Mouse (Mus musculus) 416B (cell line): ENCODE measurements at regions not wholly inside any gene's neighbourhood (a gene's known extent, or its start where the extent isn't known, plus 50 kb on each side); places are given as distances from the start of the nearest gene placed in this dataset.

Experiments used
- DNase-seq: peaks from one replicate; pipeline ENCODE4 v3.0.0; 2011; ENCODE audit warnings: low read depth

DNA sequence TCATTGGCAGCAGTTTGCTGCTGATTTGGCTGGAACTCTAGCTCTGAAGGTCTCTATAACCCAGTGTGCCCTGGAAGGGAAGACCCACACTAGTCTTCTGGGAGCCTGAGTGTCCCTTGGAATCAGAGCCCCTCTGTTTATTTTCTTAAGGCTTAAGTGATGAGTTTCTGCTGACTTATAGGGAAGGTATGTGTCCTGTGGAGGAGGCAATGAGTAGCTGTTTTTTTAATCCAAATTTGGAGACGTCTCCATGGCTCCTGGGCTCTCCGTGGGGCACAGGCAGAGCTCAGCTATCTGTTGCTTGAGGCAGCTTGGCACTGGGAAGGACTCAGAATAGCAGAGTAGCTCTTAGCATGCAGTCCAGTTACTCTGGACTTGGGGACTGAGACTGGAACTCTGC lies 146.4 kb downstream of the Ttc32 start:
- no peak for DNase-seq

DNA sequence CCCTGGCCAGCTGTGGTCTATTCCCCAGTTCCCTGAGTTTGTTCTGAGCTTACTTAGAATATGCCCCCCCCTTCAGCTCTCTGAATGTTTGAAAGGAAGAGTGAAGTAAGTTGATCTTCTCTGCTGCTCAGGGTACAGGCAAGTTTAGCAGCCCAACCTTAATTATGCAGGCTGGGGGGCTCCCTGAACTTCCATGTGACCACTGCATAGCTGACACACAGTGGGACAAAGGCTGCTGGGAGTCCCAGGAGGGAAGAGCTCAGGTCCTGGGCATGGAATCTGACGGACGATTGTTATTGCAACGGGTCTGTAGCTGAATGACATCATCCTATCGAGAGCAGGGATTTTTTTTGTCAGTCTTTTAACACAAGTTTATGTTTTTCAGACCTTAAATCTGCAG lies 148.8 kb downstream of the Ttc32 start:
- DNase-seq, result no peak

DNA sequence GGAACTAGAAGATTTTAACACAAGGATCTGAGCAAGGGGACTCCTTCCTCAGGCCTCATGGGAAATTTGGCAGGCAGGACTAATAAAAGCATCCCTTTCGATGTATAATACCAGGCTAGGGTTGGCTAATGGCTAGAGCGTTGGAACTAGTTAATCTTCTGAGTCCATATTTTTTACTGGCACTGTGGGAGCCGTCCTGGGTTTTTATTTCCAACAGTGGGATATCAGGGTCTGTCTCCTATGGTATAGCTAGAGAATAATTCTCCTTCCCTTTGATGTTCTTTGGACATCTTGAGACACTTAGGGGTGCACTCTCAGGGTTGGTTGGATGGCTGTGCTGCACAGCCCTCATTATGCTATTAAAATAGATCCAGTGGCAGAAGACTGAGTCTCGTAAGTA lies 150.9 kb downstream of the Ttc32 start:
- no peak for DNase-seq

DNA sequence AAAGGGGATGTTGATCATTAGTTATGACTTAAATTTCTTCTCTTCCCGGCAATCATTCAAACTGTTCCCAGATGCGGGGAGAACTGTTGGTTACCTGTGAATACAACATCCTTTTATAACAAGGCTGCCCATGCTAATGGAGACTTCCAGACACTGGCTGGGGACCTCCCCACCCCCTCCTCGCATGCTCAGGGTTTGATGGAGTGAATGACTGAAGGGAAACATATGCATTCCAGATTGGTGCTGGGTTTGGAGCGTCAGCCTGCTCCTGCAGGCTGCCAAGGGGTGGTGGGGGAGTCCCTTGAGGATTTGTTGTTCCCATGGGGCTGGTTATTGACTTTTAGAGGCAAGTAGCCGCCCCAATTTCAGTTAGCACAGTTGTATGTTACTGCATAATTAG lies 161.9 kb downstream of the Ttc32 start:
- no peak for DNase-seq

DNA sequence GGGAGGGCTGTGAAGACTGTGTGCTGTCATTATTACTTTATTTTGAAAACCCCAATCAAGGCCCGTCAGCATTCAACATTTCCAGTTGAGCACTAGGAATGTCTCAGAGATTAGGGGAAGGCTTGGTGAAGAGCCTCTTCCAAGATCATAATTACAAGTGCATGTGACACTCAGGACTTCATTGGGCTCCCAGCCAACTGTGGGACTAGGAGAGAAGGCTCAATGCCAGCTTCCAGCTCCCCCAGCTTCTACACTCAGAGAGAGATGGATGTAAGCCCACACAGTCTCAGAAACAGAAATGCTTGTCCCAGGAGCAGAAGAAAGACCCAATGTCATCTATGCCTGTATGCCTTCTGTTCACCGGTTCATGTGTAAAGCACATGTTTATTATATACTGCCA lies 169.5 kb downstream of the Ttc32 start:
- DNase-seq, result no peak

DNA sequence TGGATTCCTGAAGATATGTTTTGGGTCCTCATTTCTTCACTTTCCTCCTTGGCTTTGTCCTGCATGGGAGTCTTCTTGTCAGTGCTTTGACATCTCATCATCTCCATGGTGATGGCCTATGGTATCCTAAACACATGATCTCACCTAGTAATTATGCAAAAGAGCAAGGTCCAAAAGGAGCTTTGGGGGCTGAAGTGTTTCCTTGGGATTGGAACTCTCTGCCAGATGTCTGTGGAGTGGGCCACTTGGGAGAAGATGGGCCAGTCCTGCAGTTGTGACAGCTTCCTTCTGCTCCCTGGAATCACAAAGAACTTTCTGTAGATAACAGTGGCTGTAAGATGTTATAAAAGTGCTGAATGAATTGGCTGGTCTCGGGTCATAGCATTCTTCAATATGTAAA lies 182.4 kb downstream of the Ttc32 start:
- no peak for DNase-seq

DNA sequence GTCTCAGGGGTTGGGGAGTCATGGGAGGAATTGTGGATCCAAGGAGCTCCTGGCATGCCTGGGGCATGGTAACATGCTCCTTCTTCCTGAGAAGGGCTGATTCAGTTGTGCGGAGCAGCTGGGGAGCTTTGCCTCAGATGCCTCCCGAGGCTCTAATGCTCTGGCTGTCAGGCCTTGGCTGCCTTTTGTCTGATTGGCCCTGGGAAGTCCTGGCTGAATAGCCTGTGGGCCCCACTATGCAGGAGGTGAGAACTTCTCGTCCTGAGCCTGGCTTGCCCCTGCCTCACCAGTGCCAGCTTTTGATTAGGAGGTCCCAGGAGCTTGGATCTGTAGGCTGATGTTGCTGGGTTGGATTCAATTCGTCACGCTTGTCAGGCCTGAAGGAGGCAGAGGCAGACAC lies 195.2 kb downstream of the Ttc32 start:
- DNase-seq, result no peak

DNA sequence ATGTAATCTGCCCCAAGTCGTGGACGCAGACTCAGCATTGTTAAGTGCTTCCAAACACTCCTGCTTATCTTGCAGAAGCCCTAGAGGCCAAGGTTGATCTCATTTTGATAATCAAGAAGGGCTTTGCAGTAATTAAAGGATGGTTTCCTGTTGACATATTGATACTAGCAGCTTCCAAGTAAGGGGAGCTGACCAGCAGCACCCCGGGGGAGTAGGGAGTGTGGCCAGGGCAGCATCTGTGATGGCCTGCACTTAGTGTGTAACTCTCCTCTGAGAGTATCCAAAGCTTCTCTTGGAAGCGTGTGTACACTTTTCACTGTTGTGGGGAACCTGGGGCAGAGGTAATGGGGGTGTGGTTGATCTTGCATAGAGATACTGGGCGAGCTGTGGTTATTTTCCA lies 198.1 kb downstream of the Ttc32 start:
- DNase-seq, result no peak

DNA sequence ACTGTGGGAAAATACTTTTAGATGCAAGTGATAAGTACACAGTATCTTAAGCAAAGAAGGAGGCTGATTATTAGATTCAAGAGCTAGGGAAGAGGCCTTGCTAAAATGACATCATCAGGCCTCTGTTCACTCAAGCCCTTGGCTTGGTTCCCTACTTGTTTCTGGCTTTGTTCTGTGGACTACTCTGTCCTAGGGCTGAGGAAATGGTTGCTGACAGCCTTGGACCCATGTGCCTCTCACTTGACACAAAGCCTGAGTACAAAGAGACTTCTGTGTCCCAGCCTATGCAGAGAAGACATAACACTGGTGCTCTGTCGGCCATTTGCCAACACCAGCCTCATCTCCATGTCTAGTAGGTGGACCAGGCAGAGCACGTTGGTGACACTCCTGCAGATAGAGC lies 198.7 kb downstream of the Ttc32 start:
- DNase-seq, result no peak

DNA sequence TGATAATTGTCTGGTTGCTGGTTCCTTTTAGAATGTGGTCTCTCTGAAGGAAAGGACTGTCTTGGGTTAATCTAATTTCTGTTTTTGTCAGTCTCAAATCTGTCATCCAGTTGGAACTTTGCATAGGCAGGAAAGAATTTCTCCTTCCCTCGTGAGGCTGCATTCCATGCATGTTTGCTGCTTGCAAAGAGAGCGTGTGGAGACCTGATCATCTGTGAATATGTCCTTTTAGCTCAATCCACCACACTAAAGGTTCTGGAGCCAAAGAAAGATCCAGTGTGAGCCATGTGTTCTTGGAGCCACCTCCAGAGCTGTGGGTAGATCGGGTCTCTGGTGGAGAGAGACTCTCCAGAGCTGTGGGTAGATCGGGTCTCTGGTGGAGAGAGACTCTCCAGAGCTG lies 200.2 kb downstream of the Ttc32 start:
- no peak for DNase-seq

DNA sequence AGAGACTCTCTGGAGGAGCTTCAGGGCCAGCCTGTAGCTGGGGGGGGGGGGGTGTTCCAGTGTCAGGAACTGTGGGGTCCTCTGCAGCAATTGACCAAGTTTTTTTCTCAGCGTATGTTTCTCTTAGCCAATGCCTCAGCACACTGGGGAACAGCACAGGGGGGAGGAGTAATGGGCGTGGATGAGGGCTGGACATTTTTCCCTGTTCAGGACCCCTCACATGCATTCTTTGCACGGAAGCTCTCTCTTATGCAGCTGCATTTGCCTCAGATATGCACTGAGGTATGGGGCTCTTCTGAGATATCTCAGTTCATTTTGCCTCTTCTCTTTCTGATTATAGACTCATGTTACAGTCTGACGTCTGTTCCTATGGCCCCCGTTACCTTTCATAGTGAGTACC lies 200.8 kb downstream of the Ttc32 start:
- DNase-seq, result no peak

DNA sequence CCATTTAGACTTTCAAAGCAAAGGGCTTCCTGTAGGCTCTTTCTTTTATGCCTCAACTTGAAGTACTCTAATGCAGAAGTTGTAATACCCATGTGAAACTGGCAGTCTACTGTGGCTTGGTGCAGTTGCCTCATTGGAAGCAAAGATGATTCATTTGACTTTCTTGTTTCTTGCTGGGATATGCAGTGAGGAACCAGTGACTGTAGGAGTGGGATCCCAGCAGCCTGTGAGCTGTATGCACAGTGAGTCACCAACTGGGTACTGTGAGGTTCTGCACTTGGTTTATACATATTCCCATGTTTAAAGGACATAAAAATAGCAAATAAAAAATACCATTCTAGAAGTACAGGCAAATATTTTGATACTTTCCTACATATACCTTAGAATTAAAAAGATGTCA lies 202.6 kb downstream of the Ttc32 start:
- DNase-seq, result no peak

DNA sequence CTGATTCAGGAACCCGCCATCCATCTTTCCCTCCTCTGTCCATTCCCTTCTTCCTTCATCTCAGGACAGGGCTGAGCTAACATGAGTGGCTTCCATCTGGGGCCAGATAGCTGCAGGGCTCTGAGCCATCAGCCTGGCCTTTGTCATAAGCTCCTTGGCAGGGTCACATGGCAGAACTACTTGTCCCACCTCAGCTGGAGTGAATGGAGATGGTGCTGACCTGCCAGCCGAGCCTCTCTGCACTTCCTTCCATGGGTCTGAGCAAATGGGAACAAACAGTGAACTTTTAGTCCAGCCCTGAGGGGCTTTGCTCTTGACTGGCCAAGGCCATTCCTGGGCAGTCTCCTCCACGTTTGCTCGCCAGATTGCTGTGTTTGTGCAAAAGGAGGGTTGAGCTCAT lies 206.1 kb downstream of the Ttc32 start:
- no peak for DNase-seq

DNA sequence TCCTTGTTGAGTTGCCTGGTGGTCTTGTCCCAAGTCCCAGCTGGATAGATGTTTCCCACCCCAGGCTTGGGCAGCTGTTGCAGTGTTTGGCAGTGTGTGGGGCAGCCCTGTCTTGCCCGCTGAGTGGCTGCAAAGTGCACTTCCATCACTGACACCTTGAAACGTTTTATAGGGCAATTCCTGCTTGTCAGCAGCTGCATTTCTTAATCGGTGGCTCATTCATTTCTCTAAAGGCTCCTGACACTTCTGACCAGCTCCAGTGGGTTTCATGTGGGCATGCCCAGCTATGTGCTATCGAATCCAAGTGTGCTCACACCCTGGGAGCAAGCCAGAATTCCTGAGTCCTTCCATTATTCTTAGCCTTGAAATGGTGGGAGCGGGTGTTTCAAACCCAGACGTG lies 207.7 kb downstream of the Ttc32 start:
- no peak for DNase-seq

DNA sequence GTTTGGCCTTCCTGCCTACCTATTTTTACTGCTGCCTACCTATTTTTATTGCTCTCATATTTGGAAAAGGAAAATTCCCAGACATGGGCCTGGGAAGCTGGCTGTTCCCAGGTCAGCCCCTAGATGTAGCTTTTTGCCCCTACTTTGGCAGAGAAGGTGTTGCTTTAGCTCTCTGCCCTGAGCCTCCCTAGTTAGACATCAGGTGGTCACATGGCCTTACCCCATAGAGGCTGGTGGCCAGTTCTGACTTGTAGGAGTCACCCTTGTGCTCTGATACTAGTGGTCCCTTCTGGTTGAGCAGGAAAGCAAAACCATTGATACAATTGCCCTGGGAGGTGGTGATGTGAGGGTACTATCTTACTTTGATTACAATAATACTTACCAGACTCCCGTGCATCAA lies 208.2 kb downstream of the Ttc32 start:
- DNase-seq, result no peak

DNA sequence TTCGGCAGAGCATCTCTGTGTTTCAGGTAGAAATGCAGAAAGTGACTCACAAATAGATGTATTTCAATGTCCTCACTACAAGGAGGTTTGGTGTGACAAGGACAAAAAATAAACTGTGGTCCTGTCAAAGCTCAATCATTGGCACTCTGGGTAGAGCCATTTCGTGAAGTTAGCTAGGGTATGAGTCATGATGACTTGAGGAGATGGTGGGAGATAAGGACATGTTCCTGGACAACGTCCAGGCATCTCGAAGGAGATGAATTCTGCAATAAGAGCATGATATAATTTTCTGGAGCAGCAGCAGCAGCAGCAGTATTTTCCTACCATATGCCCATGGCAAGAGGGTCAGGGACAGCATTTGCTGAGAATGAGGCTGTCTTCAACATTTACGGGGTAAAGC lies 217.7 kb downstream of the Ttc32 start:
- DNase-seq, result peak; percentile 35

DNA sequence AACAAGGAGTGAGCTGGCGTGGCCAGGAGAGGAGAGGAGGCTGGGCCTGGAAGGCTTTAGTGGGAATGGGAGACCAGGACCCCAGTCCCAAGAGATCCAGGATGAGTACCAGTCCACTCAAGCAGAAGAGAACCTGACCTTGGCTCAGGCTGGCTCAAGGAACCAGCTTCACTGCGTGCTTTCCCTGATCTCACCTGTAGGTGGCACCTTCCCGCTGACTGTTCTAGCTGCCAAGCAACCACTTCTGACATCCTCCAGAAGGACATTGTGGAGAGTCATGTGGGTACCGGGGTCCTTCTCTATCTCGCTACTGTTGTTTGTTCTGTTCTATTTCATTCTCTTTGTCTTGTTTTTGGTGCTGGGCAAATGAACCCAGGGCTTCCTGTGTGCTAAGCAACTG lies 222.0 kb downstream of the Ttc32 start:
- peak; percentile 29 for DNase-seq

DNA sequence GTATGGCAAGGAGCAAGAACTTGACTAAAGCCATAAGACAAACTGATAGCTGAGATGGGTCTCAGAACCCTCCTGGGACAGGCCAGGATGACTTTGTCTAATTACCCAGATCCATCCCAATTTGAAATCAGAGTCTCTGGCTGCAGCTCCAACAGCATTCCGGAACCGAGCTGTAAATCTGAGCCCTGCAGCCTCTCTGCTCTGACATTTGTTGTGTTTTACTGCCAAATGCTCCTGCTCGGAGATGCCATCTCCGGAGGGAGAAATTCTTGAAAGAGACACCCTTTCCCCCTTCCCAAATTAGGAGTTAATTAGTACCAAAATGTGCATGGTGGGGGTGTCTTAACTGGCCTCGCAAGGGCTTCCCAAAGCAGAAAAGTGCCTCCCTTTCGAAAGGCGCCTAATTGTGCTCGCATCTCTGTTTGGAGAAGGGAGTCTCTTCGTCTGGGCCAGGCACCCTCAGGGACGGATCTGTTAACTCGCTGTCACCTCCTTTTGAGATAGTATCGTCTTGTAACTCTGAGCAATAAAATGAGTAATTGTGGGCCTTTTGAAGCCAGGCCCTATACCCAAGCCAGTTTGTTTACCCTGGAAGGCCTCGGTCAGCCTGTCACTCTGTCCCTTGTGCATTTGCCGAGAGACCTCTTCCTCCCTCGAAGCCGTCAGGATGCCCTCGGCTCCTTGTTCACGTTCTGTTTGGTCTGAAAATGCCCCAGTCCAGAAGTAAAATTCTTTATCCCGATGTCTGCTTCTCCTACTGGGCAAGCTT lies 223.7 kb downstream of the Ttc32 start:
- no peak for DNase-seq

DNA sequence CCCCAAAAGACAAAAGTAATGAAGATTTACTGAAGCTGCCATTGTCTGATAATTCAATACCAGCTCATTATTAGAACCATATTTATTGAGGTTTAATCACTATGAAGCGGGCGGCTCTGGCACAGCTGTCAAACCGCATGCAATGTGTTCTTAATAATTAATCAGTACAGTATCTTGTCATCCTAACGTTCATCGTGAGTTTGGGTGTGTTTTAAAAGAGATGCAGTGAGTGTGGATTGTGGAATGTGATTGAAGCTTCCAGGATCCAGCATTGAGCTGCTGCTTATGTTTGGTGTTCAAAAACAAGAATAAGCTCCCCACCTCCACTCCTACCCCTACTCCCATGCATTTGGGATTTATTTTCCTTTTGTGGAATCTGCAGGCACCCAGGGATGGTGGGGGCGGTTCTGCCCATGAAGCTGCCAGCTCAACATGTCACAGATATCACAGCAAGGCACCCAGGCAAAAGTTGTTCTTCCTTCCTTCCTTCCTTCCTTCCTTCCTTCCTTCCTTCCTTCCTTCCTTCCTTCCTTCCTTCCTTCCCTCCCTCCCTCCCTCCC lies 224.6 kb downstream of the Ttc32 start:
- DNase-seq, result no peak

DNA sequence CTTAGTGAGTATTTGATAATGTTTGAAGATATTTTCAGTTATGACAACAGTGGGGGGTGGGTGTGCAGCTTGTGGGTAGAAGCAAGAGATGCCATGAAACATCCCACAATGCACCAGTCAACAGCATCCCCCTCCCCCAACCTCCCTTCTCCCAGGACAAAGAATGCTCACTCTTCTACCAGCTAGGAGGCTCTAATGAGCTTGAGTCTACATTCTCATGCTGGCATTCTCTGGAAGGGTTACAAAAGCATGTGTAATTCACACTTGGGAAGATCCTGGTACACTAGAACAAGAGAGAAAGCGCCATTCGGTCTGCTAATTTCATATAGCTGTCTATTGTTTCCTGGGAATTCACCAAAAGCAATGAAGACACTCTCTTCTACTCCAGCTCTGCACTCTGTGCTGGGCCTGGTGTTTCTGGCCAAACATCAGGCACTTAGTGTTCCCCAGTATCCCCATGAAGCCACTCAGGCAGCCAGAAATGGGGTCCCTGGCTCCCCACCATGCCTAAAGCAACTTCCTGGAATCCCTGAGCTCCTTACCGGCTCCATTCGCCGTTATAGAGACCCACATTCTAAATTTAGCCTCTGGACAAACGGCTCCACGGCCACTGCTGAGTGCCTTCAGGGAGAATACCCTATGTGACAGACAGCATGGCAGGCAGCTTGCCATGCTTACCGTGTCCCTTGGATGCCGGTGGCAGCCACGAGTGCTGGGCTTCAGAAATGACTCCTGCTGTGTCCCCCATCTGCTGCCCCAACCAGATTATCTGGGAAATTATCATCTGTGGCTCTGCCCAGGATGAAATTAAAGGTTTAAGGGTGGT lies 226.1 kb downstream of the Ttc32 start:
- DNase-seq, result no peak

DNA sequence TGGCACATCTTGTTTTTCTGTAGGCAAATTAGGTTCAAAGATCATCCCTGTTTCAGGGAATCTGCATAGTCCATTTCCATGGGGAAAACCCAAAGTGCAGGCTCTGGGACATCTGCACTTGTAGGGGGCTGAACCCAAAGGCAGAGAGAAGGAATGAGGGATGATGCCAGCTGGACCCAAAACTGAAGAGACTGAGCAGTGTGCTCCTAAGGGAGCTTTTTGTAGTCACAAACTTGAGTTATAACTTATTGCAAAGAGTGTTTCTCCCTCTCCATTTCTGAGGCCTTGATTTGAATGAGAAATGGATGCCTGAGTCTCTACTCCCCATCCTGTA lies 226.7 kb downstream of the Ttc32 start:
- no peak for DNase-seq

DNA sequence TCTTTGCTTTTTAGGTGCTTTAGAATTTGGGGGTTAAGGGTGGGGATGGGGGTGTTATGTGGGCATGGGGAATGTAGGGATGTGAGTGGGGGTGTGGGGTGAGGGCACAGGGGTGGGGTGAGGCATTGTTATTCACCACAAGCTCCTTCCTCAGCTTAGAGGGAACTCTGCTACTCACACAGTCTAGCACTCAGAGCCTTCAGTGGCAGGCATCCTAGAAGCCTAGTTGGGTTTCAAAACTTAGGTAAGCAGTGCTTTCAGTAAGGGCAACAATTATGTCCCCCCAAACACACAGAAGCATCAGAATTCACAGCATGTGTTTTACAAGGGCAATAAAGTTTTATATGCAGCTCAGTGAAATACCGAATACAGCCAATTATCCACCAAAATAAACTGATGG lies 228.4 kb downstream of the Ttc32 start:
- no peak for DNase-seq

DNA sequence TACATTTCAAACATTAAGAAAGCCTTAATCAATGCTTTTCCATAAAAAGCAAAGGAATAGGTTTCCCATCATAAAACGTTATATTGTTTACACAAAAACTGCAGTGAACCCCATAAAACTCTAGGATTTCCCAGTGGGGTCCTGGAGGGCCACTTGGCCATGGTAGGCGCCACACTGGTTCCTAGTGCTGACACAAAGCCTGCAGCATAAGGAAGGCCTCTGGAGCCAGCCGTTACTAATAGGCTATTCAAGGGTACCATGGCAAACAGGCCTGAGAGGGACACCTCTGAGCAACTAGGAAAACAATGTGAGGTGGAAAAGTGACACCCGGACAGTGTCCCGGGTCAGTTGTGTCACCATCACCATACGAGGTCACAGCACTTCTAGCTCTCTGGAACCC lies 231.9 kb downstream of the Ttc32 start:
- DNase-seq, result no peak

DNA sequence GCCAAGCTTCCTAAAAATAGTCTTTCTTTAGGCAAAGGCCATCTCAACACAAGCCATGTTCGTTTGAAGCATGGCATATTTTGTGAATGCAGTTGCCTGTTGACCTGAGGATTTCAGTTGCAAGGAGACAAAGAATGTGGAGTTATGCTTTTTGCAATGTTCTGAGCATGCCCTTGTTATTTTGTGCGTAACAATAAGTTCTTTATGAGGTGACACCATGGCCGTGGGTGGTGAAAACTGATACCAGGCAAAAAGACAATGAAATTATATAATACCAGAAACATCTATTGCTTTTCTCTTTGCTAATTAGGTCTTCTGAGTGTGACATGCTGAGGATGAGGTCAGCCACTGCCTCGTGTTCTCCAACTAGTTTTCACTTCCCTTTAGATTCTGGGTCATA lies 236.4 kb downstream of the Ttc32 start:
- DNase-seq, result no peak
